Mouse (Mus musculus) testis, adult 2 months (tissue): ENCODE measurements around the gene Egr2. TPM values are rescaled to one million over a fixed set of nuclear protein-coding genes. Genes with fewer than 3 reads are reported as not detected.
A peak's percentile ranks its signal among the peaks of the same experiment; 100 is the strongest.

Source experiments
- H3K27ac ChIP-seq: fragments of 200-500 bp; 2 replicates; pipeline ENCODE4 v1.5.1; 2012; ENCODE audit warnings: low read depth, low read length; ENCODE audit not compliant: control insufficient read depth, insufficient read depth
- H3K27me3 ChIP-seq: fragments of 200-500 bp; 2 replicates; pipeline ENCODE4 v1.6.1; 2012; ENCODE audit warnings: mild to moderate bottlenecking, low read length, moderate library complexity; ENCODE audit not compliant: control insufficient read depth, insufficient read depth
- H3K36me3 ChIP-seq: fragments of 200-500 bp; 2 replicates; pipeline ENCODE4 v1.6.1; 2012; ENCODE audit warnings: mild to moderate bottlenecking, low read length; ENCODE audit not compliant: control insufficient read depth, insufficient read depth
- H3K4me1 ChIP-seq: fragments of 200-500 bp; 2 replicates; pipeline ENCODE4 v1.6.1; 2012; ENCODE audit warnings: low read length; ENCODE audit not compliant: control insufficient read depth, insufficient read depth
- H3K4me3 ChIP-seq: fragments of 200-500 bp; 2 replicates; pipeline ENCODE4 v1.5.1; 2012; ENCODE audit warnings: low read depth, mild to moderate bottlenecking, low read length, moderate library complexity, mixed read lengths; ENCODE audit not compliant: control insufficient read depth
- CTCF ChIP-seq: fragments of 200-500 bp; IDR thresholded peaks from 2 replicates; pipeline ENCODE4 v1.5.1; 2012; ENCODE audit warnings: low read depth, mild to moderate bottlenecking, inconsistent platforms, low read length, moderate library complexity; ENCODE audit not compliant: control insufficient read depth, insufficient read depth, insufficient replicate concordance
- POLR2A ChIP-seq: fragments of 200-500 bp; IDR thresholded peaks from 2 replicates; pipeline ENCODE4 v1.6.1; 2012; ENCODE audit warnings: low read depth, mild to moderate bottlenecking, inconsistent platforms, low read length, moderate library complexity; ENCODE audit not compliant: control insufficient read depth
- polyA plus RNA-seq: library from polyadenylated mRNA; depleted of rRNA; stranded (reverse); fragments of >200 nt; gene quantifications from 2 replicates; pipeline ENCODE4 v1.2.3, GENCODE M21; 2012

Egr2 gene
- polyA plus RNA-seq, 1 experiment = 0.46 TPM

DNA sequence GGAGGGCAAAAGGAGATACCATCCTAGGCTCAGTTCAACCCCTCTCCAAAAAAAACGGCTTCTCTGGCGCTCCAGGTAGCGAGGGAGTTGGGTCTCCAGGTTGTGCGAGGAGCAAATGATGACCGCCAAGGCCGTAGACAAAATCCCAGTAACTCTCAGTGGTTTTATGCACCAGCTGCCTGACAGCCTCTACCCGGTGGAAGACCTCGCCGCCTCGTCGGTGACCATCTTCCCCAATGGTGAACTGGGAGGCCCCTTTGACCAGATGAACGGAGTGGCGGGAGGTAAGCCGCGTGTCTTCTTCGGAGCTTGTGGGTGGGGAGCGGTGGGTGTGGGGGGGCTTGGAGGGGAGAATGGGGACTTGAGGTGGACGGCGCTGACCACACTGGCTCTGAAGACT, 2.8 kb downstream of the Egr2 start:
- Histone ChIP-seq H3K4me1 (peaks cover 34% of the 10 kb centered on the region), H3K27me3 (peaks cover 3% of the 10 kb centered on the region; the same call in 1 of the 2 replicates)

GRCm38 (mm10) chr10:67538585-67539400, 3.5 kb downstream of the Egr2 start:
- Histone ChIP-seq H3K4me1 (peaks cover 34% of the 10 kb centered on the region), H3K27ac (no peak overlapping the region), H3K27me3 (peaks cover 3% of the 10 kb centered on the region; the same call in 1 of the 2 replicates), H3K36me3 (no peaks in the 10 kb centered on the region), H3K4me3 (no peak overlapping the region; the same call in 1 of the 2 replicates)
- TF ChIP-seq POLR2A (no peak), CTCF (no peak)

More for the DNA sequence above, 2.8 kb downstream of the Egr2 start:
- Histone ChIP-seq H3K36me3 (no peaks in the 10 kb centered on the region), H3K27ac (no peak overlapping the region), H3K4me3 (peak overlapping the region; percentile 15)
- TF ChIP-seq CTCF (no peak), POLR2A (no peak)

DNA sequence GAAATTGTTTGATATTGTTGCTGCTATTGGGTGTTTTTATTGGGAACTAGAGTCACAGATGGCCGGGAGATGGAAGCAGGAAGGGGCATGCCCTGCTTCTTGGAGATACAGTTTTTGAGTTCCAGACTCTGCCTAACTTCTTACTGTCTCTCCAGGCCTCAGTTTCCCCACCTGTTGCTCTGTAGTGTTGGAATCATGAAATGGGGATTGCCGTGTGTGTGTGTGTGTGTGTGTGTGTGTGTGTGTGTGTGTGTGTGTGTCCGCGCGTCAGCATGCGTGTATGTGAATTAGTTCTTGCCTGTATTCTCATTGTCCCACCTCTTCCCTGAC, 4.1 kb downstream of the Egr2 start:
- no peak for TF ChIP-seq CTCF
- TF ChIP-seq POLR2A = no peak
- H3K27ac ChIP-seq = no peak overlapping the region
- no peaks in the 10 kb centered on the region for H3K36me3 ChIP-seq
- peaks cover 3% of the 10 kb centered on the region; the same call in 1 of the 2 replicates for H3K27me3 ChIP-seq
- no peak overlapping the region for H3K4me3 ChIP-seq
- H3K4me1 ChIP-seq = peaks cover 34% of the 10 kb centered on the region

DNA sequence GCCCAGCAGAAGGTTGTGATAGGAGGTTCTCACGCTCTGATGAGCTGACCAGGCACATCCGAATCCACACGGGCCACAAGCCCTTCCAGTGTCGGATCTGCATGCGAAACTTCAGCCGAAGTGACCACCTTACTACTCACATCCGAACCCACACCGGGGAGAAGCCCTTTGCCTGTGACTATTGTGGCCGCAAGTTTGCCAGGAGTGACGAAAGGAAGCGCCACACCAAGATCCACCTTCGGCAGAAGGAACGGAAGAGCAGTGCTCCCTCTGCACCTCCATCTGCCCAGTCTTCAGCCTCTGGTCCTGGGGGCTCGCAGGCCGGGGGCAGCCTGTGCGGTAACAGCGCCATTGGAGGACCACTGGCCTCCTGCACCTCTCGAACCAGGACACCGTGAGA, 5.3 kb downstream of the Egr2 start:
- Histone ChIP-seq H3K27me3 (peaks cover 3% of the 10 kb centered on the region; the same call in 1 of the 2 replicates), H3K4me1 (peaks cover 23% of the 10 kb centered on the region), H3K4me3 (no peak overlapping the region; the same call in 1 of the 2 replicates), H3K27ac (no peak overlapping the region), H3K36me3 (peaks cover 2% of the 10 kb centered on the region; the same call in 1 of the 2 replicates)
- no peak for TF ChIP-seq CTCF
- TF ChIP-seq POLR2A = no peak

- peak overlapping the region; percentile 86 for H3K4me3 ChIP-seq
- no peak for TF ChIP-seq POLR2A
- H3K4me1 ChIP-seq = peaks cover 8% of the 10 kb centered on the region
- H3K27me3 ChIP-seq = no peaks in the 10 kb centered on the region
- peak overlapping the region; percentile 62 for H3K27ac ChIP-seq
- peaks cover 2% of the 10 kb centered on the region; the same call in 1 of the 2 replicates for H3K36me3 ChIP-seq
Observed at GRCm38 (mm10) chr10:67547850-67548260, 12.6 kb downstream of the Egr2 start.

- H3K4me3 ChIP-seq = peak overlapping the region; percentile 86
- peak overlapping the region; percentile 62 for H3K27ac ChIP-seq
- H3K27me3 ChIP-seq = no peaks in the 10 kb centered on the region
- TF ChIP-seq POLR2A (no peak; the same call in 1 of the 2 replicates), CTCF (no peak)
- peaks cover 8% of the 10 kb centered on the region for H3K4me1 ChIP-seq
- H3K36me3 ChIP-seq = peaks cover 2% of the 10 kb centered on the region; the same call in 1 of the 2 replicates
Observed at GRCm38 (mm10) chr10:67548261-67548854, 13.1 kb downstream of the Egr2 start.

- Histone ChIP-seq H3K4me1 (peaks cover 8% of the 10 kb centered on the region), H3K36me3 (peaks cover 2% of the 10 kb centered on the region; the same call in 1 of the 2 replicates), H3K27ac (peak within 1 kb of the TSS; percentile 96), H3K4me3 (peak within 1 kb of the TSS; percentile 86), H3K27me3 (no peaks in the 10 kb centered on the region)
- TF ChIP-seq POLR2A (peak; percentile 51), CTCF (0 out of 2 replicates have a peak, but pooled peaks have one; percentile 12)
Observed at GRCm38 (mm10) chr10:67548877-67549731, 13.8 kb downstream of the Egr2 start, which contains the start of gene Ado. Gene Ado (minus strand): TSS chr10:67548955.
